Mouse (Mus musculus) kidney, adult 2 months (tissue): ENCODE measurements at regions not wholly inside any gene's neighbourhood (a gene's known extent, or its start where the extent isn't known, plus 50 kb on each side); places are given as distances from the start of the nearest gene placed in this dataset.

Source experiments
- CTCF ChIP-seq: fragments of 200-500 bp; conservative IDR thresholded peaks from 2 replicates; pipeline ENCODE4 v1.5.1; 2011; ENCODE audit warnings: low read depth, mild to moderate bottlenecking, control low read depth, low read length, moderate library complexity, mixed read lengths; ENCODE audit not compliant: insufficient read depth, insufficient read length
- POLR2A ChIP-seq: fragments of 200-500 bp; IDR thresholded peaks from one replicate; pipeline ENCODE4 v1.6.1; 2011; ENCODE audit warnings: low read depth, low read length, control low read depth

GRCm38 (mm10) chr1:24870685-24871417 lies 192.4 kb downstream of the Lmbrd1 start:
- TF ChIP-seq CTCF = no peak
- no peak for TF ChIP-seq POLR2A
